Mouse (Mus musculus) limb, embryonic 10.5 days (tissue): ENCODE results near the gene Lrcol1. TPM values are rescaled to one million over a fixed set of nuclear protein-coding genes. Genes with fewer than 3 reads are reported as not detected.

Experiments used
- DNase-seq: peaks from one replicate; pipeline ENCODE4 v3.0.0-alpha.2; 2017; ENCODE audit warnings: low spot score
- H3K27ac ChIP-seq: fragments of 300-500 bp; sonication (generic); 2 replicates; pipeline ENCODE4 v1.5.1; 2016; ENCODE audit warnings: mild to moderate bottlenecking
- H3K27me3 ChIP-seq: fragments of 300-500 bp; sonication (generic); 2 replicates; pipeline ENCODE4 v1.6.1; 2016; ENCODE audit warnings: low read depth, mild to moderate bottlenecking; ENCODE audit not compliant: poor library complexity, severe bottlenecking
- H3K36me3 ChIP-seq: fragments of 300-500 bp; sonication (generic); 2 replicates; pipeline ENCODE4 v1.6.1; 2016; ENCODE audit warnings: mild to moderate bottlenecking, moderate library complexity
- H3K4me1 ChIP-seq: fragments of 300-500 bp; sonication (generic); 2 replicates; pipeline ENCODE4 v1.6.1; 2016
- H3K4me3 ChIP-seq: fragments of 300-500 bp; sonication (generic); 2 replicates; pipeline ENCODE4 v1.5.1; 2016; ENCODE audit warnings: mild to moderate bottlenecking, moderate library complexity
- H3K9me3 ChIP-seq: fragments of 300-500 bp; sonication (generic); replicated peaks from 2 replicates; pipeline ENCODE4 v1.6.1; 2016; ENCODE audit warnings: mild to moderate bottlenecking
- WGBS: fragments of 180-500 bp; shearing (Covaris S2); methylation state at CpG from one replicate; pipeline ENCODE4 v1.1.7; 2016; 5-methylcytosine and 5-hydroxymethylcytosine counted together
- polyA plus RNA-seq: library from polyadenylated mRNA; unstranded; fragments of >200 nt; fragmentation: Nextera tagmentation; extraction: Ambion mirVana; gene quantifications from 2 replicates; pipeline ENCODE4 v1.2.1, GENCODE M21; 2016

Lrcol1 gene
- polyA plus RNA-seq, 1 experiment from 2014 or later = not detected

DNA sequence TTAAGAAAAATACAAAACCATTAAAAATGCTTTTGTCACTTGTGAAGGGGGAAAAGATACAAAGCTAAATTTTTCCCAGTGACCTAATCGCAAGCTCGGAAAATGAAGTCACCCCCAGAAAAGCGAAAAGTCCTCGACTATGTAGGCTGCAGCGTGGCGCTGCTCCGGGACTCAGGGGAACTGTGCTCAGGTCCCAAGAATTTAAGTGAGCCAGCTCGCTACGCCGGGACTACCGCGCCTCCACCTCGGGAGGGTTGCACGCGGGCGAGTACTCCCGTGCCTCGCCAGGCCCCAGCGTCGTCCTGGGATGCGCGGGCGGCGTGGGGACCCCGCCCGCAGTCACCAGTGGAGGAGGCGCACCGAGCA lies 18.3 kb downstream of the Lrcol1 start:
- WGBS = 1% methylated on average over 28 of the region's 28 CpGs

GRCm38 (mm10) chr5:110363179-110363821 lies 18.8 kb downstream of the Lrcol1 start:
- under 1% methylated on average over 72 of the region's 72 CpGs for WGBS
- H3K9me3 ChIP-seq = no peaks in the 10 kb centered on the region
- peaks cover 32% of the 10 kb centered on the region for H3K36me3 ChIP-seq
- peak; percentile 87 for DNase-seq
- H3K27me3 ChIP-seq = peaks cover 21% of the 10 kb centered on the region
- peak overlapping the region; percentile 70 for H3K27ac ChIP-seq
- peaks cover 22% of the 10 kb centered on the region for H3K4me1 ChIP-seq
- H3K4me3 ChIP-seq = peak overlapping the region; percentile 60

More for the DNA sequence above, 18.3 kb downstream of the Lrcol1 start:
- DNase-seq = no peak
- Histone ChIP-seq H3K4me1 (peaks cover 24% of the 10 kb centered on the region), H3K27me3 (peaks cover 21% of the 10 kb centered on the region), H3K36me3 (peaks cover 28% of the 10 kb centered on the region), H3K4me3 (peak overlapping the region; percentile 60), H3K27ac (peak overlapping the region; percentile 70), H3K9me3 (no peaks in the 10 kb centered on the region)

DNA sequence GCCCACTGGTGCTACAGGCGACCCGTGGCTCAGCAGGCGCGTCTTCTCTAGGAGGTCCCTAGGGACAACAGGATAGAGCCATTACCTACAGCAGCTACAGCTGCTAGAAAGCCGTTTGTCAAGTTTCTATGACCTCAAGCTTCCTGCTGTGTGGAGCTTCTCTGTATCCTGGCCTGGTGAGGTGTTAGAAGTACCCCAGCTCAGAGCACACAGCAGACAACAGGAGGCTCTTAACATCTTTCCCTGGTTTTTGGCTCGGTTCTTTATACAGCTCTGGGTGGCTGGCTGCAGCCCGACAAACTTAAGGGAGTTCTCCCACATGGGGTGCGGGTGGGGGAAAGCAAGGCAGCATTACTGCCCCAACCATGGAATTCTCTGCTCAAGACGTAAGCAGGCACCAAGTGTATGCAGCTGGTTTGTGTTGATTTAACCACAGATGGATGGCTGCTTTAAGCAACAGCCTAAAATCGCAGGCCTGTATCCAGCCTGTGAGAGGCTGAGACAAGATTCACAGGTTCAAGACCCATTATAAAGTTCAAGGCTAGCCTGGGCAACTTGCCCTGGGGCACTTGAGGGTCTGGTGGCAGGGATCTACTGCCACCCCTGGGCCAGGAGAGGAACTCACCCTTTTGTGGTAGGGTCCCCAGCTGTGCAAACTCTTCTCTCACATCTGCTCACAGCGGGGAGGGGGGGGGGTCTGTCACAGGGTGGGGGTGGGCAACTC lies 19.5 kb downstream of the Lrcol1 start:
- DNase-seq = no peak
- peaks cover 22% of the 10 kb centered on the region for H3K4me1 ChIP-seq
- H3K27ac ChIP-seq = peak overlapping the region; percentile 70
- no peaks in the 10 kb centered on the region for H3K9me3 ChIP-seq
- peak overlapping the region; percentile 60 for H3K4me3 ChIP-seq
- peaks cover 39% of the 10 kb centered on the region for H3K36me3 ChIP-seq
- 24% methylated on average over 11 of the region's 11 CpGs for WGBS
- peaks cover 21% of the 10 kb centered on the region for H3K27me3 ChIP-seq

DNA sequence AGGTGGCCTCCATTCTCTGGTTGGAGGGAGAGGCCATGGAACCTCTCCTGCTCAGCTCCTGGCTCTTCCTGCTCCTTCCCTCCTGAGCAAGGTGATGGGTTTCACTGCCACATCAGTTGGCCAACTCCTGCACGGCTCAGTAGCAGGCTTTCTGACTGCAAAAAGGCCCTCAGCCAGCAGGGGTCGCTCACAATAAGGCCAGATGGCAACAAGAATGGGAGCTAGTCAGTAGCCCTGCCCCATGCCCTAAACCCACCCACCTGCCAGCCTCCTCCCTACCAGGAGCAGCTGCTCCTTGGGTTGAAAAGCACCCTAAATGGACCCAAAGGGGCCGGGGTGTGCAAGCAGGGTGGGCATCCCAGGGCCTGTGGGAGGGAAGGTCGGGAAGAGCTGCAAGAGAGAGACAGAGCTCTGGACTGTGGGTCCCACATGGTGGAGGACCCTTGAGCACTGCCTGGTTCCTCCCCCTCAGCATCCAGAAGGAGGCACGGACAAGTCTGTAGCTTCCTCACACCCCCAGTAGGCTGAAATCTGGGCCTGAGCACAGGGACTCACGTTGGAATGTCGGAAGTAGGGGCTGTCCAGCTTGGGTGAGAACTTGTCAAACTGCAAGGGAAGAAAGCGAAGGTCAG lies 32.4 kb downstream of the Lrcol1 start:
- DNase-seq = peak; percentile 84
- H3K36me3 ChIP-seq = peaks cover 92% of the 10 kb centered on the region

GRCm38 (mm10) chr5:110378181-110378583 lies 33.7 kb downstream of the Lrcol1 start:
- Histone ChIP-seq H3K36me3 (peaks cover 86% of the 10 kb centered on the region), H3K9me3 (no peaks in the 10 kb centered on the region), H3K4me1 (peaks cover 12% of the 10 kb centered on the region), H3K27ac (peak overlapping the region; percentile 37; the same call in 1 of the 2 replicates), H3K4me3 (no peak overlapping the region), H3K27me3 (no peaks in the 10 kb centered on the region)
- 21% methylated on average over 20 of the region's 20 CpGs for WGBS
- DNase-seq = peak; percentile 53

More for the DNA sequence above, 32.4 kb downstream of the Lrcol1 start:
- Histone ChIP-seq H3K4me1 (peaks cover 12% of the 10 kb centered on the region), H3K4me3 (no peak overlapping the region), H3K27me3 (no peaks in the 10 kb centered on the region), H3K27ac (no peak overlapping the region), H3K9me3 (no peaks in the 10 kb centered on the region)
- 61% methylated on average over 8 of the region's 8 CpGs for WGBS

- Histone ChIP-seq H3K36me3 (peaks cover 78% of the 10 kb centered on the region), H3K27ac (no peak overlapping the region), H3K9me3 (no peaks in the 10 kb centered on the region), H3K27me3 (no peaks in the 10 kb centered on the region), H3K4me1 (peaks cover 12% of the 10 kb centered on the region), H3K4me3 (no peak overlapping the region)
- 85% methylated on average over 15 of the region's 15 CpGs for WGBS
- no peak for DNase-seq
Measured at GRCm38 (mm10) chr5:110379086-110379485, 34.6 kb downstream of the Lrcol1 start.

- peaks cover 20% of the 10 kb centered on the region for H3K4me1 ChIP-seq
- no peak for DNase-seq
- WGBS = 81% methylated on average over 4 of the region's 4 CpGs
- H3K4me3 ChIP-seq = no peak overlapping the region
- H3K27me3 ChIP-seq = 0 out of 2 replicates have a peak, but pooled peaks cover under 1% of the 10 kb centered on the region
- peaks cover 73% of the 10 kb centered on the region for H3K36me3 ChIP-seq
- no peaks in the 10 kb centered on the region for H3K9me3 ChIP-seq
- H3K27ac ChIP-seq = no peak overlapping the region
Measured at GRCm38 (mm10) chr5:110379823-110380222, 35.3 kb downstream of the Lrcol1 start.

DNA sequence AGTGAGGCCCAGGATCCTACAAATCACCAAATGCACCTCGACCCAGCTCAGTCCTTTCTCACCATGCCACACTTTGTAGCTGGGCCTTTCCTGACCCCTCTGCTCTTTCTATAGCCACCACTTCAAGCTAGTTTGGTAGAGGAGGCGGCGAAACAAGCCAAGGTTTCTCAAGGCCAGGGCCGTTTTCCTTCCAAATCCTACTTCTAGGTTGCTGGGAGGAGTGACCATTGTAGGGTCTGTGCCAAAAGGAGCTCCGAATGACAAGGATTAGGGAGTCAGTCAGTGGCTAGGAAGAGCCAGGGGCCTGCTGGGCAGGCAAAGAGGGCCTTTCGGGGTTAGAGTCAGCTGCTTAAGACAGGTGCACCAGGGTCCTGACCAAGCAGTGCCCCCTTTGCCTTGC lies 40.0 kb downstream of the Lrcol1 start:
- no peak overlapping the region for H3K27ac ChIP-seq
- peaks cover 26% of the 10 kb centered on the region for H3K36me3 ChIP-seq
- H3K4me3 ChIP-seq = no peak overlapping the region
- H3K9me3 ChIP-seq = no peaks in the 10 kb centered on the region
- peaks cover 20% of the 10 kb centered on the region for H3K27me3 ChIP-seq
- H3K4me1 ChIP-seq = peaks cover 37% of the 10 kb centered on the region
- 85% methylated on average over 6 of the region's 6 CpGs for WGBS
- no peak for DNase-seq

- no peaks in the 10 kb centered on the region for H3K9me3 ChIP-seq
- DNase-seq = no peak
- H3K36me3 ChIP-seq = peaks cover 21% of the 10 kb centered on the region
- peaks cover 20% of the 10 kb centered on the region for H3K27me3 ChIP-seq
- H3K4me1 ChIP-seq = peaks cover 37% of the 10 kb centered on the region
- 66% methylated on average over 4 of the region's 4 CpGs for WGBS
- peak overlapping the region; percentile 81 for H3K4me3 ChIP-seq
- peak overlapping the region; percentile 90; the same call in 1 of the 2 replicates for H3K27ac ChIP-seq
Measured at GRCm38 (mm10) chr5:110385263-110385662, 40.7 kb downstream of the Lrcol1 start.

GRCm38 (mm10) chr5:110386371-110387330 lies 42.1 kb downstream of the Lrcol1 start:
- under 1% methylated on average over 90 of the region's 90 CpGs for WGBS
- peak overlapping the region; percentile 90 for H3K27ac ChIP-seq
- DNase-seq = peak; percentile 90
- H3K4me1 ChIP-seq = peaks cover 37% of the 10 kb centered on the region
- peaks cover 7% of the 10 kb centered on the region for H3K36me3 ChIP-seq
- H3K4me3 ChIP-seq = peak overlapping the region; percentile 81
- H3K27me3 ChIP-seq = peaks cover 20% of the 10 kb centered on the region
- no peaks in the 10 kb centered on the region for H3K9me3 ChIP-seq

DNA sequence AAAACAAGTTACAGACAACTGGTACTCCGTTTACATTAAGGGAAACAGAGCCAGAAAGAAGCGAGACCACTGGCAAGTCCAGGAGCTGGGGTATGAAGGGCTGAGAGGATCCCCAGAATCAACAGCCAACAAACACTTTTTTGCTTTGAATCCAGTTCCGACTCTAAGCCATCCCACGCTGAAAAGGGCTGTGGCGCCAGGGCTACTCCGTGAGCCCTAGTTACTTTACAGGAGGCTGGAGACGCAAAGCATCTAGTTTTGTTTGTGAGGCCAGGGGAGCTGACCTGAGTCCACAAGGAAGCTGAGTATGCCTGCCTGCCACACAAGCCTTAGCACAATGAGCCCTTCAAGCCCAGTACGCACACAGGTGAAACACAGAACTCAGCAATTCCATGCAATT lies 42.8 kb downstream of the Lrcol1 start:
- H3K27ac ChIP-seq = peak overlapping the region; percentile 90
- H3K9me3 ChIP-seq = no peaks in the 10 kb centered on the region
- H3K4me3 ChIP-seq = peak overlapping the region; percentile 81
- peaks cover 20% of the 10 kb centered on the region for H3K27me3 ChIP-seq
- WGBS = 20% methylated on average over 8 of the region's 8 CpGs
- no peak for DNase-seq
- peaks cover 37% of the 10 kb centered on the region for H3K4me1 ChIP-seq
- H3K36me3 ChIP-seq = peaks cover 3% of the 10 kb centered on the region; the same call in 1 of the 2 replicates

DNA sequence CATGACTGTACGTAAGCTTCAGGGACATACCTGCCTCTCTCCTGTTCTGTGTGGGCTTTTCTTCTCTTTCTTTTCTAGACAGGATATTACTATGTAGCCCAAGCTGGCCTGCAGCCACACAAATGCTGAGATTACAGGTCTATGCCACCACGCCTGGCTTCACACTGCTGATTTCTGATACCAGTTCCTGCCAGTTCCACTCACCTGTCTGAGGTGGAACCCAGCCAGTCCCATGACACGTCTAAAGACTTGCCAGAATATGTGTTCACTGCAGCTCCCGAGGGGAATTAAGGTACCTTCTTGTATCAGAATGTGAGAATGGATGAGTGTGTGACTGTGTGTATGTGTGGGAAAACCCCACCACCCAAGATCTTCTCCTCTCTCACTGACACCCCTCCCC lies 46.1 kb downstream of the Lrcol1 start:
- Histone ChIP-seq H3K4me3 (no peak overlapping the region), H3K27ac (no peak overlapping the region), H3K9me3 (no peaks in the 10 kb centered on the region), H3K36me3 (no peaks in the 10 kb centered on the region), H3K27me3 (peaks cover 12% of the 10 kb centered on the region), H3K4me1 (peaks cover 28% of the 10 kb centered on the region)
- no peak for DNase-seq
- 92% methylated on average over 4 of the region's 4 CpGs for WGBS
